Mouse (Mus musculus) heart, embryonic 14.5 days (tissue): ENCODE data around the gene Lrp5. TPM values are rescaled to one million over a fixed set of nuclear protein-coding genes. Genes with fewer than 3 reads are reported as not detected.

Source experiments
- ATAC-seq: fragments of 200-750 bp; cut with Nextera tagmentation; 2 replicates; pipeline ENCODE4 v1.8.0; 2017; ENCODE audit warnings: low read depth, moderate TSS enrichment; ENCODE audit not compliant: insufficient number of reproducible peaks, insufficient read depth, low FRiP score
- H3K27ac ChIP-seq, 2 experiments: fragments of 200-500 bp in 1 of 2; fragments of 300-500 bp in 1 of 2; sonication (generic) in 1 of 2; replicated peaks in 1 of 2; 2 replicates each; pipeline ENCODE4 v1.5.1; 2012 to 2014; ENCODE audit warnings: low read depth in 2 of 2, low read length in 2 of 2, control low read depth in 1 of 2, mild to moderate bottlenecking in 1 of 2, mixed read lengths in 1 of 2; ENCODE audit not compliant: control insufficient read depth in 1 of 2, insufficient read depth in 1 of 2
- H3K27me3 ChIP-seq: fragments of 300-500 bp; sonication (generic); 2 replicates; pipeline ENCODE4 v1.6.1; 2014; ENCODE audit warnings: mild to moderate bottlenecking, low read length, control low read depth; ENCODE audit not compliant: control insufficient read depth, insufficient read depth
- H3K36me3 ChIP-seq: fragments of 300-500 bp; sonication (generic); 2 replicates; pipeline ENCODE4 v1.6.1; 2014; ENCODE audit warnings: mild to moderate bottlenecking, control low read depth, low read length, mixed read lengths; ENCODE audit not compliant: control insufficient read depth, insufficient read depth
- H3K4me1 ChIP-seq, 2 experiments: fragments of 200-500 bp in 1 of 2; fragments of 300-500 bp in 1 of 2; sonication (generic) in 1 of 2; 2 replicates each; pipeline ENCODE4 v1.6.1; 2012 to 2014; ENCODE audit warnings: low read length in 2 of 2, control low read depth in 1 of 2, mixed read lengths in 1 of 2; ENCODE audit not compliant: control insufficient read depth in 2 of 2, insufficient read depth in 2 of 2
- H3K4me2 ChIP-seq: fragments of 300-500 bp; sonication (generic); 2 replicates; pipeline ENCODE4 v1.6.1; 2014; ENCODE audit warnings: mild to moderate bottlenecking, low read length
- H3K4me3 ChIP-seq, 2 experiments: fragments of 200-500 bp in 1 of 2; fragments of 300-500 bp in 1 of 2; sonication (generic) in 1 of 2; 2 replicates each; pipeline ENCODE4 v1.5.1; 2012 to 2014; ENCODE audit warnings: low read length in 2 of 2, mild to moderate bottlenecking in 2 of 2, control low read depth in 1 of 2, low read depth in 1 of 2, moderate library complexity in 1 of 2; ENCODE audit not compliant: control insufficient read depth in 1 of 2, insufficient read depth in 1 of 2
- H3K9ac ChIP-seq: fragments of 300-500 bp; sonication (generic); 2 replicates; pipeline ENCODE4 v1.6.1; 2014; ENCODE audit warnings: mild to moderate bottlenecking, low read length
- H3K9me3 ChIP-seq: fragments of 300-500 bp; sonication (generic); 2 replicates; pipeline ENCODE4 v1.6.1; 2016; ENCODE audit warnings: low read length, control low read depth; ENCODE audit not compliant: control insufficient read depth
- WGBS: fragments of 180-500 bp; shearing (Covaris S2); extraction: QIAGEN DNeasy Blood & Tissue Kit; methylation state at CpG from one replicate; pipeline ENCODE4 v1.1.7; 2014; 5-methylcytosine and 5-hydroxymethylcytosine counted together
- polyA plus RNA-seq: library from polyadenylated mRNA; unstranded; fragments of >200 nt; fragmentation: Nextera tagmentation; extraction: Ambion mirVana; gene quantifications from 2 replicates; pipeline ENCODE4 v1.2.1, GENCODE M21; 2014

The Lrp5 gene
- polyA plus RNA-seq, 1 experiment from 2014 or later, result 5.0 TPM

GRCm38 (mm10) chr19:3695006-3695405 lies 8.6 kb upstream of the Lrp5 start:
- Histone ChIP-seq H3K27ac (no peak overlapping the region), H3K9ac (no peak overlapping the region), H3K4me2 (no peak overlapping the region), H3K9me3 (no peaks in the 10 kb centered on the region), H3K36me3 (no peaks in the 10 kb centered on the region), H3K4me3 (no peak overlapping the region), H3K4me1 (no peaks in the 10 kb centered on the region), H3K27me3 (no peaks in the 10 kb centered on the region)
- 83% methylated on average over 3 of the region's 3 CpGs for WGBS
- ATAC-seq, result no peak

DNA sequence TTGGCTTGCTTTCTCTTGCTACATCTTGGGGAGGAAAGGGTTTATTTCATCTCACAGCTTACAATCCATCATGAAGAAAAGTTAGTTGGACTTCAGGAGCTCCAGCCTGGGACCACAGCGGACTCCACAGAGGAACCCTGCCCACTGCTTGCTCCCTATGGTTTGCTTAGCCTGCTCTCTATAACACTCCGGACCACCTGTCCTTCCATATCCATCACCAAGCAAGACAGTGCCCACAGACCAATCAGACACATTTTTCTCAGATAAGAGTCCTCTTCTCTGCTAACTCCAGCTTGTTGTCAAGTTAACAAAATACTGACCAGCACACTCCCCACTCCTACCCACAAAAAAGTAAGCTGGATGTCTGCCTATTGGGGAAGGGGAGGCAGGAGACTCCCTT lies 8.1 kb upstream of the Lrp5 start:
- H3K9me3 ChIP-seq, result no peaks in the 10 kb centered on the region
- no peak overlapping the region for H3K9ac ChIP-seq
- no peaks in the 10 kb centered on the region for H3K27me3 ChIP-seq
- H3K27ac ChIP-seq, result no peak overlapping the region
- H3K4me1 ChIP-seq, result no peaks in the 10 kb centered on the region
- 78% methylated on average over 2 of the region's 2 CpGs for WGBS
- ATAC-seq, result no peak
- no peak overlapping the region for H3K4me2 ChIP-seq
- no peaks in the 10 kb centered on the region for H3K36me3 ChIP-seq
- H3K4me3 ChIP-seq, result no peak overlapping the region

GRCm38 (mm10) chr19:3692414-3693145 lies 6.2 kb upstream of the Lrp5 start:
- H3K9me3 ChIP-seq, result no peaks in the 10 kb centered on the region
- WGBS, result 35% methylated on average over 6 of the region's 6 CpGs
- H3K27me3 ChIP-seq, result no peaks in the 10 kb centered on the region
- H3K4me2 ChIP-seq, result no peak overlapping the region
- no peak for ATAC-seq
- peaks cover 0 to 3% of the 10 kb centered on the region in 2 experiments; a peak in 1 of 4 replicates for H3K4me1 ChIP-seq
- H3K36me3 ChIP-seq, result no peaks in the 10 kb centered on the region
- no peak overlapping the region for H3K9ac ChIP-seq
- no peak overlapping the region for H3K4me3 ChIP-seq
- H3K27ac ChIP-seq, result no peak overlapping the region

- H3K36me3 ChIP-seq, result no peaks in the 10 kb centered on the region
- 75% methylated on average over 5 of the region's 5 CpGs for WGBS
- H3K4me2 ChIP-seq, result no peak overlapping the region
- no peak overlapping the region for H3K27ac ChIP-seq
- H3K4me3 ChIP-seq, result no peak overlapping the region
- no peak overlapping the region for H3K9ac ChIP-seq
- H3K9me3 ChIP-seq, result no peaks in the 10 kb centered on the region
- no peak for ATAC-seq
- H3K27me3 ChIP-seq, result no peaks in the 10 kb centered on the region
- H3K4me1 ChIP-seq, result peaks cover 0 to 3% of the 10 kb centered on the region in 2 experiments; a peak in 1 of 4 replicates
Observed at GRCm38 (mm10) chr19:3691337-3691736, 5.0 kb upstream of the Lrp5 start.

- 0 out of 2 replicates have a peak, but pooled peaks have one; percentile 44 for ATAC-seq
Observed at GRCm38 (mm10) chr19:3687676-3688171, 1.4 kb upstream of the Lrp5 start.

DNA sequence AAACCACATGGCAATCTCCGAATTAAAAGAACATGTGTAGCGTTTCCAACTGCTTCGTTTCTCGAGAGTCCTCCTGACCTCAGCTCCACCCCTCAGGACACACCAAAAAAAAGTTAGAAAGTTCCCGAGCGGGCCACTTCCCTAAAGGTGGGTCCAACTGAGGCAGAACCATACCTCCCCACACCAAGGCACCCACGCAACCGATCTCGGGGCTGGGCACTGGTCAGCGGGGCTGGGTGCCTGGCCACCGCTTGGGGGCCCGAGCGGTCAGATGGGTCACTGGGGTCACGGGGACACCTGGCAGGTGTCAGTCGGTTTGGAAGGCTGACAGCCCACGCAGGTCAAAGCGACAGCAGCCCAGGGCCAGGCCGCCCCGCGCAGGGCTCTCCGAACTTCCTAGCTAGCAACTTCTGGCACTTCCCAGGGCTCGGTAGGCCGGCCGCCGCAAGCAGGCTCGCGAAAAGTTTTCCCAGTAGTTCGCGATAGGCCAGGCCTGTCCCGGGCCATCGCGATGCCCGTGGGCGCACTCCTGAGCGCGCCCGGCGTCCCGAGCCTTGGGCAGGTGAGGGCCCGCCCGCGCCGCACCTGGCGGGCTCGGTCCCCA lies 651 bp downstream of the Lrp5 start:
- Histone ChIP-seq H3K4me1 (peaks cover 22 to 23% of the 10 kb centered on the region in 2 experiments), H3K27ac (peak overlapping the region; percentile 53 to 84), H3K9ac (peak overlapping the region; percentile 89), H3K4me2 (peak overlapping the region; percentile 97), H3K9me3 (no peaks in the 10 kb centered on the region), H3K36me3 (no peaks in the 10 kb centered on the region), H3K4me3 (peak overlapping the region; percentile 60 to 91), H3K27me3 (no peaks in the 10 kb centered on the region)
- no peak for ATAC-seq
- 2% methylated on average over 40 of the region's 45 CpGs for WGBS

More at GRCm38 (mm10) chr19:3687676-3688171, 1.4 kb upstream of the Lrp5 start:
- WGBS, result 33% methylated on average over 5 of the region's 5 CpGs
- Histone ChIP-seq H3K27me3 (no peaks in the 10 kb centered on the region), H3K36me3 (no peaks in the 10 kb centered on the region), H3K4me2 (no peak overlapping the region), H3K27ac (peak overlapping the region; percentile 29 to 48; a peak in 3 of 4 replicates), H3K9me3 (no peaks in the 10 kb centered on the region), H3K4me3 (no peak overlapping the region), H3K9ac (no peak overlapping the region), H3K4me1 (peaks cover 3 to 12% of the 10 kb centered on the region in 2 experiments; a peak in 2 of 4 replicates)

GRCm38 (mm10) chr19:3684957-3685580 lies 1.3 kb downstream of the Lrp5 start:
- no peak for ATAC-seq
- Histone ChIP-seq H3K4me2 (peak overlapping the region; percentile 97), H3K36me3 (no peaks in the 10 kb centered on the region), H3K27ac (peak overlapping the region; percentile 53 to 84), H3K27me3 (no peaks in the 10 kb centered on the region), H3K4me1 (peaks cover 27 to 28% of the 10 kb centered on the region in 2 experiments), H3K9ac (peak overlapping the region; percentile 89), H3K9me3 (no peaks in the 10 kb centered on the region), H3K4me3 (peak overlapping the region; percentile 60 to 91)
- 27% methylated on average over 11 of the region's 11 CpGs for WGBS
